Mouse (Mus musculus): ENCODE results near the gene Lrsam1. TPM values are rescaled to one million over a fixed set of nuclear protein-coding genes. Genes with fewer than 3 reads are reported as not detected.
A peak's percentile ranks its signal among the peaks of the same experiment; 100 is the strongest.

Gene Lrsam1
- polyA plus RNA-seq, 1 experiment = 10.3 TPM

DNA sequence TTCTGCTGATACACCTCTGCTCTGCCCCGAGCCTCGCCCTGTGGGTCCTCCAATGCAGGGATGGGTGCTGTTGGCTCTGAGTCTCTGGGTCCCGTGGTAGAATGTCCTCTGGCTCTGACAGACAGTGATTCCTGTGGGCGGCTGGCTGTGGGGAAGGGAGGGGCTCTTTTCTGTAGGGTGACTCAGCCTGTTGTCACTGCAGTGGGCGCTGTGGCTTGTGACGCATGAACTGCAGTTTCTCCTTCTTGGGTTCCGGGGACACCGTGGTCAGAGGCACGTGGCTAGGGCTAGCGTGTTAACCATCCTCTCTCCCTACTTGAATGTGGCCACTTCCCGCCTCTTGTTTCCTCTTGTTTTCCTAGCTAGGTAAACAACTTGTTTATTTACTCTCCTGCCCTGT, 43.9 kb downstream of the Lrsam1 start:
- peaks cover 23% of the 10 kb centered on the region for H3K79me3 ChIP-seq (ENCODE audit: low read depth)
- no peak overlapping the region for H3K4me3 ChIP-seq (ENCODE audit: insufficient read depth, poor library complexity, severe bottlenecking)
- H3K36me3 ChIP-seq (ENCODE audit: control insufficient read depth, insufficient read depth) = peaks cover 82% of the 10 kb centered on the region
- peak overlapping the region; percentile 63 for H3ac ChIP-seq (ENCODE audit: control insufficient read depth, insufficient read length, low read depth)
- TF ChIP-seq CTCF (IDR thresholded peaks at IDR 0.05; ENCODE audit: control insufficient read depth, insufficient read depth, insufficient read length) (no peak), MYOG (IDR thresholded peaks at IDR 0.05; ENCODE audit: control insufficient read depth, extremely low read depth, insufficient read length) (no peak), MYOD1 (IDR thresholded peaks at IDR 0.05; ENCODE audit: control insufficient read depth, insufficient read length, low read depth) (peak; percentile 78), CEBPB (IDR thresholded peaks at IDR 0.05; ENCODE audit: low read depth) (no peak), MAX (IDR thresholded peaks at IDR 0.05) (peak; percentile 99), USF1 (IDR thresholded peaks at IDR 0.05; ENCODE audit: low read depth) (peak; percentile 88), FOSL1 (IDR thresholded peaks at IDR 0.05; ENCODE audit: insufficient read depth, low read length, poor library complexity, severe bottlenecking) (peak; percentile 97)
- H3K27me3 ChIP-seq (ENCODE audit: control insufficient read depth, insufficient read depth, insufficient read length) = no peaks in the 10 kb centered on the region
- peaks cover 68% of the 10 kb centered on the region for H3K79me2 ChIP-seq (ENCODE audit: control insufficient read depth, insufficient read depth)

DNA sequence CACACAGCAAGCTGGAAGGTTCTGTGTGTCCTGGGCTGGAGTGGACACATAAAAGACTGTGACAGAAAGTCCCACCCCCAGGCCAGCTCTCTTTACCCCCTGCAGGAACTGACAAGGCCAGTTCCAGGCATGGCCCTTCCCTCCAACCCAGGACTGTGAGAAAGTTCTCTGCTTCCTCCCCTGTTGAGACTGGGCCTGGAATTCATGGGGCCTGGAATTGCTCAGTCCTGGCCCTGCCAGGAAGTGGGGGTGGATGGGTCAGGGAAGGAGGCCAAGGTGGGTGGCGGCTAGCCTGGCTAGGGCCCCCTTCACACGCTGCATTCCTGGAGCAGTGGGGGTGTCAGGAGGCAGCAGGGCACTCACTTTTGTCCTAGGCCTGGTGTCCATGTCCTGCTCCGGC, 46.5 kb downstream of the Lrsam1 start:
- peaks cover 65% of the 10 kb centered on the region for H3K79me2 ChIP-seq (ENCODE audit: control insufficient read depth, insufficient read depth)
- H3K79me3 ChIP-seq (ENCODE audit: low read depth) = peaks cover 23% of the 10 kb centered on the region
- no peak overlapping the region for H3K4me3 ChIP-seq (ENCODE audit: insufficient read depth, poor library complexity, severe bottlenecking)
- H3K36me3 ChIP-seq (ENCODE audit: control insufficient read depth, insufficient read depth) = peaks cover 75% of the 10 kb centered on the region
- H3ac ChIP-seq (ENCODE audit: control insufficient read depth, insufficient read length, low read depth) = peak overlapping the region; percentile 6
- no peaks in the 10 kb centered on the region for H3K27me3 ChIP-seq (ENCODE audit: control insufficient read depth, insufficient read depth, insufficient read length)
- TF ChIP-seq MYOG (IDR thresholded peaks at IDR 0.05; ENCODE audit: control insufficient read depth, extremely low read depth, insufficient read length) (no peak), CTCF (IDR thresholded peaks at IDR 0.05; ENCODE audit: control insufficient read depth, insufficient read depth, insufficient read length) (no peak)

DNA sequence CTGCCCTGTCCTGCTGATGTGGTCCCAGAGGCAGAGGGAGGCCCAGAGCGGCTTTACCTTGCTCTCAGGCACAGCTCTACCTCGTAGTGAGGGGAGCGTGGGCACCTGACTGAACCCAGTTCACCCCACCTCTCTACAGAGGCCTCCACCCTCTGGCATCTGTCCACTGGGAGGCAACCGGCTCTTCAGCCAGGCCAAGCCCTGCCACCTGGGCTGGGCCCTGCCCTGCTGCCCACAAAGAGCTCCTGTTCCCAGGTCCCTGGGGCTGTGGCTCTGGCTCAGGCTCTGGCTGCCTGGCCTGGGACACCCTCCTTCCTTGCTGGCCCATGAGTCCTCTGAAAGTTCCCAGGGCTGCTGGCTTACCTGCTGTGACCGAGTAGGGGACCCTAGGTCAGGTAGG, 47.1 kb downstream of the Lrsam1 start:
- Histone ChIP-seq H3K36me3 (ENCODE audit: control insufficient read depth, insufficient read depth) (peaks cover 74% of the 10 kb centered on the region), H3K79me2 (ENCODE audit: control insufficient read depth, insufficient read depth) (peaks cover 61% of the 10 kb centered on the region), H3K79me3 (ENCODE audit: low read depth) (peaks cover 24% of the 10 kb centered on the region), H3ac (ENCODE audit: control insufficient read depth, insufficient read length, low read depth) (peak overlapping the region; percentile 12), H3K27me3 (ENCODE audit: control insufficient read depth, insufficient read depth, insufficient read length) (no peaks in the 10 kb centered on the region), H3K4me3 (ENCODE audit: insufficient read depth, poor library complexity, severe bottlenecking) (no peak overlapping the region)
- TF ChIP-seq MYOD1 (IDR thresholded peaks at IDR 0.05; ENCODE audit: control insufficient read depth, insufficient read length, low read depth) (no peak), CEBPB (IDR thresholded peaks at IDR 0.05; ENCODE audit: low read depth) (no peak), FOSL1 (IDR thresholded peaks at IDR 0.05; ENCODE audit: insufficient read depth, low read length, poor library complexity, severe bottlenecking) (no peak), USF1 (IDR thresholded peaks at IDR 0.05; ENCODE audit: low read depth) (no peak), CTCF (IDR thresholded peaks at IDR 0.05; ENCODE audit: control insufficient read depth, insufficient read depth, insufficient read length) (no peak), MAX (IDR thresholded peaks at IDR 0.05) (no peak), MYOG (IDR thresholded peaks at IDR 0.05; ENCODE audit: control insufficient read depth, extremely low read depth, insufficient read length) (no peak)

DNA sequence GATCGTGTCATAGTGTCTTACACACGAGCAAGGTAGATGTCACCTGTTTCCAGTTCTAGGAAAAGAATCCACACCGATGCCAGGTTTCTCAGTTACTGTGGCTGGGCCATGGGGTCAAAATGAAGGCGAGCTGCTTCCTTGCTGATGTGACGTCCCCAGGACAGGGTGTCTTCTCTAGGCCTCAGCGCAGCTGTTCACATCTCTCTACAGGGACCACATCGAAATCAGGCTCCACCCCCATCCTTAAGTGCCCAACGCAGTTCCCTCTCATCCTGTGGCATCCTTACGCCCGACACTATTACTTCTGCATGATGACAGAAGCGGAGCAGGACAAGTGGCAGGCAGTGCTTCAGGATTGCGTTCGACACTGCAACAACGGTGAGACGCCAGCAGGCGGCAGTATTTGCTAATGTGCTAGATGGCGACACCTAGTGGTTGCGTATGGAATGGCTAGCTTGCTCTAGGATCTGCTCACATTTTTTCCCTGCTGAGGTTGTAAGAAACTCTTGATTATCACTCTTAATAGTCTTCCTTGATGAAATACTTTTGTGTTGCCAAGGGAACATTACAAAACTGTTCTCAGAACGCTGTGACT, 49.1 kb downstream of the Lrsam1 start:
- Histone ChIP-seq H3K79me2 (ENCODE audit: control insufficient read depth, insufficient read depth) (peaks cover 66% of the 10 kb centered on the region), H3K4me3 (ENCODE audit: insufficient read depth, poor library complexity, severe bottlenecking) (no peak overlapping the region), H3K36me3 (ENCODE audit: control insufficient read depth, insufficient read depth) (peaks cover 78% of the 10 kb centered on the region), H3ac (ENCODE audit: control insufficient read depth, insufficient read length, low read depth) (no peak overlapping the region), H3K27me3 (ENCODE audit: control insufficient read depth, insufficient read depth, insufficient read length) (no peaks in the 10 kb centered on the region), H3K79me3 (ENCODE audit: low read depth) (peaks cover 36% of the 10 kb centered on the region)
- no peak for TF ChIP-seq CEBPB (IDR thresholded peaks at IDR 0.05; ENCODE audit: low read depth)
- TF ChIP-seq MYOD1 (IDR thresholded peaks at IDR 0.05; ENCODE audit: control insufficient read depth, insufficient read length, low read depth) = peak; percentile 89
- peak; percentile 100 for TF ChIP-seq CTCF (IDR thresholded peaks at IDR 0.05; ENCODE audit: control insufficient read depth, insufficient read depth, insufficient read length)

DNA sequence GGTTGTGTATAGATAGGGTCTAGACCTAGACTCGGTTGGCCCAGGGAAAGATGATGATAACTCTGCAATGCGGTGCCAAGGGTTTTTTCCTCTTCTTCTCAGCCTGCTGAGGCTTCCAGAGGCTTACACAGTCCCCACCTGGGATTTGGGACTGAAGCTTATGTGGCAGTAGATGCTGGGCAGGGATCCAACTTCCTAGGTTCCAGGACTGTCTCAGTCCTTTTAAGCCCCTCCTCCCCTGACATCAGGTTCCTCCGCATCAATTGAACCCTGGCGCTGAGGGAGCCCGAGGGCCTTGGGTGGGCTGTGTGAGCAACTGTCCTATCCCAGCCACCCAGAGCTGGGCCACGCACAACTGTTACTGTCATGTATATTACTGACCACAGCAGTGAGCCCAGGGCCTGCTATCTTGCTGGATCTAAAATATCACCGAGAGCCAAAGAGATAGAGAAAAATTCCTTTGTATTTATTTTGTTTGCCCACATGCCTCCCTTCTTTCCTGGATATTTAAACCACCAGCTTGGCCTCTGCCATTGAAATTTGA, 49.7 kb downstream of the Lrsam1 start:
- peaks cover 81% of the 10 kb centered on the region for H3K36me3 ChIP-seq (ENCODE audit: control insufficient read depth, insufficient read depth)
- TF ChIP-seq MAX (IDR thresholded peaks at IDR 0.05) = no peak
- peak; percentile 37 for TF ChIP-seq MYOD1 (IDR thresholded peaks at IDR 0.05; ENCODE audit: control insufficient read depth, insufficient read length, low read depth)
- no peaks in the 10 kb centered on the region for H3K27me3 ChIP-seq (ENCODE audit: control insufficient read depth, insufficient read depth, insufficient read length)
- H3K4me3 ChIP-seq (ENCODE audit: insufficient read depth, poor library complexity, severe bottlenecking) = no peak overlapping the region
- H3K79me3 ChIP-seq (ENCODE audit: low read depth) = peaks cover 42% of the 10 kb centered on the region
- H3K79me2 ChIP-seq (ENCODE audit: control insufficient read depth, insufficient read depth) = peaks cover 72% of the 10 kb centered on the region
- H3ac ChIP-seq (ENCODE audit: control insufficient read depth, insufficient read length, low read depth) = no peak overlapping the region

DNA sequence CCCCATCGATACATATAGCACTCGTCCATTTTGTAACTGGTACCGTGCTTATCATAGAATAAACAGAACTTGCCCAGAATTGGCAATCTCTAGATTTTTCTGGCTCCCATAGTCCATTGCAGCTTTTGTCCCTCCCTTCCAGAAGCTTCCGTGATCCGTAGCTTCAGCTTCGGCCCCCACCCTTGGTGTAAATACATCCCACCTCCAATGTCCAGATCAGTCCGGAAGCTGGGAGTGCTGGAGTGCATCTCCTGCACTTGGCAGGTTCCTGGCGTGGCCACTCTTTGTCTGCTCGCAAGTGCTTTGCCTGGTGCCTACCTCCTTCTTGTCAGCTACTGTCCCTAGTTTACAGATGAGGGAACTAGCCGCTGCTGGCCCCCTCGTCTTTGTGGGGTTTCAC, 52.6 kb downstream of the Lrsam1 start:
- TF ChIP-seq USF1 (IDR thresholded peaks at IDR 0.05; ENCODE audit: low read depth) (no peak), MAX (IDR thresholded peaks at IDR 0.05) (no peak), MYOG (IDR thresholded peaks at IDR 0.05; ENCODE audit: control insufficient read depth, extremely low read depth, insufficient read length) (no peak)
- Histone ChIP-seq H3K79me3 (ENCODE audit: low read depth) (peaks cover 55% of the 10 kb centered on the region), H3ac (ENCODE audit: control insufficient read depth, insufficient read length, low read depth) (no peak overlapping the region), H3K4me3 (ENCODE audit: insufficient read depth, poor library complexity, severe bottlenecking) (no peak overlapping the region), H3K79me2 (ENCODE audit: control insufficient read depth, insufficient read depth) (peaks cover 76% of the 10 kb centered on the region), H3K27me3 (ENCODE audit: control insufficient read depth, insufficient read depth, insufficient read length) (no peaks in the 10 kb centered on the region), H3K36me3 (ENCODE audit: control insufficient read depth, insufficient read depth) (peaks cover 90% of the 10 kb centered on the region)
